14 mouse cellular contexts compared by ENCODE assay signal in genomic region chr2:64649614-64650013, GRCm38 (mm10).
"Had no signal": no experiment of that assay in that cellular context is flagged by ENCODE, and none has a peak within 500 bp of the region (broad histone marks: within the 10 kb centered on the region; RNA-seq: fewer than 3 reads in every experiment).

No protein-coding gene starts in this region.

- H3K36me3 ChIP-seq: liver, embryonic 12.5 days; liver, embryonic 15.5 days; lung, embryonic 15.5 days; midbrain, embryonic 10.5 days had no signal

- H3K4me3 ChIP-seq: left cerebral cortex, adult 2 months; liver, embryonic 12.5 days; liver, embryonic 15.5 days; lung, embryonic 15.5 days; megakaryocyte, embryonic 14.5 days; midbrain, embryonic 10.5 days had no signal

- H3K4me2 ChIP-seq: liver, embryonic 12.5 days; liver, embryonic 15.5 days; lung, embryonic 15.5 days had no signal

- H3K4me1 ChIP-seq: liver, embryonic 12.5 days; liver, embryonic 15.5 days; lung, embryonic 15.5 days; megakaryocyte, embryonic 14.5 days; midbrain, embryonic 10.5 days had no signal

- H3K27ac ChIP-seq: left cerebral cortex, adult 2 months; liver, embryonic 12.5 days; liver, embryonic 15.5 days; lung, embryonic 15.5 days; midbrain, embryonic 10.5 days had no signal

- H3K27me3 ChIP-seq: liver, embryonic 12.5 days; liver, embryonic 15.5 days; lung, embryonic 15.5 days; megakaryocyte, embryonic 14.5 days had no signal

- ATAC-seq: intestine, postnatal 0 days; liver, embryonic 12.5 days had no signal

- H3K9ac ChIP-seq: liver, embryonic 12.5 days; liver, embryonic 15.5 days; lung, embryonic 15.5 days had no signal

- DNase-seq: layer of hippocampus, postnatal 36 days; lung, adult 18-20 months; lung, postnatal 10 days; lung, postnatal 36 days; midbrain, embryonic 14.5 days; thymus, adult 18-20 months; thymus, postnatal 25 days had no signal

- H3K9me3 ChIP-seq: liver, embryonic 12.5 days; liver, embryonic 15.5 days; lung, embryonic 15.5 days; megakaryocyte, embryonic 14.5 days; midbrain, embryonic 10.5 days had no signal
